Mouse (Mus musculus) midbrain, embryonic 13.5 days (tissue): ENCODE measurements around the gene Cpeb1. TPM values are rescaled to one million over a fixed set of nuclear protein-coding genes. Genes with fewer than 3 reads are reported as not detected.

Experiments
- ATAC-seq: fragments of 200-750 bp; cut with Nextera tagmentation; 2 replicates; pipeline ENCODE4 v1.8.0; 2017; ENCODE audit warnings: mild to moderate bottlenecking, moderate TSS enrichment, moderate library complexity
- H3K27ac ChIP-seq: fragments of 300-500 bp; sonication (generic); 2 replicates; pipeline ENCODE4 v1.5.1; 2015; ENCODE audit warnings: inconsistent platforms, mild to moderate bottlenecking, moderate library complexity
- H3K27me3 ChIP-seq: fragments of 300-500 bp; sonication (generic); 2 replicates; pipeline ENCODE4 v1.6.1; 2015; ENCODE audit warnings: mild to moderate bottlenecking, inconsistent platforms
- H3K36me3 ChIP-seq: fragments of 300-500 bp; sonication (generic); 2 replicates; pipeline ENCODE4 v1.6.1; 2015; ENCODE audit warnings: mild to moderate bottlenecking, inconsistent platforms
- H3K4me1 ChIP-seq: fragments of 300-500 bp; sonication (generic); replicated peaks from 2 replicates; pipeline ENCODE4 v1.6.1; 2015; ENCODE audit warnings: inconsistent platforms
- H3K4me2 ChIP-seq: fragments of 300-500 bp; sonication (generic); replicated peaks from 2 replicates; pipeline ENCODE4 v1.6.1; 2015; ENCODE audit warnings: moderate library complexity, mild to moderate bottlenecking, inconsistent platforms
- H3K4me3 ChIP-seq: fragments of 300-500 bp; sonication (generic); replicated peaks from 2 replicates; pipeline ENCODE4 v1.5.1; 2015; ENCODE audit warnings: mild to moderate bottlenecking, inconsistent platforms
- H3K9ac ChIP-seq: fragments of 300-500 bp; sonication (generic); replicated peaks from 2 replicates; pipeline ENCODE4 v1.6.1; 2015; ENCODE audit warnings: mild to moderate bottlenecking, inconsistent platforms
- H3K9me3 ChIP-seq: fragments of 300-500 bp; sonication (generic); 2 replicates; pipeline ENCODE4 v1.6.1; 2016; ENCODE audit warnings: mild to moderate bottlenecking, inconsistent platforms
- whole genome bisulfite sequencing: fragments of 180-500 bp; shearing (Covaris S2); methylation state at CpG from one replicate; pipeline ENCODE4 v1.1.7; 2015; 5-methylcytosine and 5-hydroxymethylcytosine counted together
- polyA plus RNA-seq: library from polyadenylated mRNA; unstranded; fragments of >200 nt; fragmentation: Nextera tagmentation; extraction: Ambion mirVana; gene quantifications from 2 replicates; pipeline ENCODE4 v1.2.1, GENCODE M21; 2015

Gene Cpeb1
- polyA plus RNA-seq, 1 experiment from 2014 or later, result 3.2 TPM

- H3K36me3 ChIP-seq, result peaks cover 59% of the 10 kb centered on the region
- H3K27ac ChIP-seq, result no peak overlapping the region
- H3K27me3 ChIP-seq, result no peaks in the 10 kb centered on the region
- no peak overlapping the region for H3K4me2 ChIP-seq
- H3K4me3 ChIP-seq, result no peak overlapping the region
- no peaks in the 10 kb centered on the region for H3K9me3 ChIP-seq
- peaks cover 38% of the 10 kb centered on the region for H3K4me1 ChIP-seq
- WGBS, result 89% methylated on average over 4 of the region's 4 CpGs
- no peak overlapping the region for H3K9ac ChIP-seq
- no peak for ATAC-seq
Measured at GRCm38 (mm10) chr7:81339783-81340182, 115.5 kb downstream of the Cpeb1 start.

- Histone ChIP-seq H3K4me1 (peaks cover 31% of the 10 kb centered on the region), H3K36me3 (peaks cover 59% of the 10 kb centered on the region), H3K27ac (no peak overlapping the region), H3K4me2 (no peak overlapping the region), H3K9me3 (no peaks in the 10 kb centered on the region), H3K9ac (no peak overlapping the region), H3K27me3 (no peaks in the 10 kb centered on the region), H3K4me3 (no peak overlapping the region)
- WGBS, result 80% methylated on average over 3 of the region's 3 CpGs
- no peak for ATAC-seq
Measured at GRCm38 (mm10) chr7:81338522-81338873, 116.8 kb downstream of the Cpeb1 start.

DNA sequence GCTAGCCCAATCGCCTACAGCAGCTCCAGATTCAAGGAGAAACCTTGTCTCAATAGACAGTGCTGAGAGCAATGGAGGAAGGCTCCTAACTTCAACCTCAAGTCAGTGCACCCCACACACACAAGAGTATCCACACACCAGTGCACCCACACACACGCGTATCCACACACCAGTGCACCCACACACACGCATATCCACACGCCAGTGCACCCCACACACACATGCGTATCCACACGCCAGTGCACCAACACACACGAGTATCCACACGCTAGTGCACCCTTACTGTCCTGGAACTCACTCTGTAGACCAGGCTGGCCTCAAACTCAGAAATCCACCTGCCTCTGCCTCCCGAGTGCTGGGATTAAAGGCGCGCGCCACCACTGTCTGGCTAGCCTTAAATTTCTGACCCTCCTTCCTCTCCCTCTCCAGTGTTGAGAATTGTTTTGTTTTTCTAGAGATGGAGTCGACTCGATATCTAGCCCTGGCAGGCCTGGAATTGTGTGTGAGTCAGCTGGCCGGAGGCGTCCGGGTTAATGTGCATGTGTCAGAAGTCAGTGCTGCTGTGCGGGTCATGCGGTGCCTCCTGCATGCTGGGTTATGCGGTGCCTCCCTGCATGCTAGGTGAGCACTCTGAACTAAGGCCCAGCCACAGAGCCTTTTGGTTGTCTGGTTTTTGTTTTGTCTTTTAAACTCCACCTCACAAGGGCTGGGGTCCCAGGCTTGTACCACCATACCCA, 117.3 kb downstream of the Cpeb1 start:
- H3K36me3 ChIP-seq, result peaks cover 58% of the 10 kb centered on the region

DNA sequence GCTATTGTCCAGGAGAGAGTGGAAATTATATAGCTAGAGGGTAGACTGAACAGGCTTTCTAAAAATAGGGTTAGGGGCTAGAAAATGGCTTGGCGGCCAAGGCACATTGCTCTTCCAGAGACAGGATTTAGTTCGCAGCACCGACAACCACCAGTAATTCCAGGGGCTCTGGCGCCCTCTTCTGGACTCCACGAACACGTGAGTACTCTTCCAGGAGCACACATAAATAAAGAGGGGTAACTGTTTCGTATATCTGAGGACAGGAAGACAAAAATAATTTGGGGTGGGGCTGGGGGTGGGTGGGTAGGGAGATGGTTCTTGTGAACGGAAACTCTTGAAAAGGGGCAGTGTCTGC, 118.9 kb downstream of the Cpeb1 start:
- no peak overlapping the region; the same call in 1 of the 2 replicates for H3K27ac ChIP-seq
- ATAC-seq, result 0 out of 2 replicates have a peak, but pooled peaks have one; percentile 21
- 31% methylated on average over 8 of the region's 8 CpGs for WGBS
- H3K4me3 ChIP-seq, result no peak overlapping the region
- no peak overlapping the region for H3K9ac ChIP-seq
- H3K36me3 ChIP-seq, result peaks cover 51% of the 10 kb centered on the region
- peaks cover 12% of the 10 kb centered on the region for H3K4me1 ChIP-seq
- H3K4me2 ChIP-seq, result no peak overlapping the region
- no peaks in the 10 kb centered on the region for H3K9me3 ChIP-seq
- H3K27me3 ChIP-seq, result no peaks in the 10 kb centered on the region

More for the DNA sequence above, 117.3 kb downstream of the Cpeb1 start:
- 95% methylated on average over 21 of the region's 21 CpGs for WGBS
- peaks cover 26% of the 10 kb centered on the region for H3K4me1 ChIP-seq
- ATAC-seq, result no peak
- H3K27me3 ChIP-seq, result no peaks in the 10 kb centered on the region
- H3K9ac ChIP-seq, result no peak overlapping the region
- H3K4me3 ChIP-seq, result no peak overlapping the region
- H3K4me2 ChIP-seq, result no peak overlapping the region
- H3K27ac ChIP-seq, result no peak overlapping the region
- no peaks in the 10 kb centered on the region for H3K9me3 ChIP-seq

GRCm38 (mm10) chr7:81335705-81336431, 119.4 kb downstream of the Cpeb1 start:
- peaks cover 11% of the 10 kb centered on the region for H3K4me1 ChIP-seq

DNA sequence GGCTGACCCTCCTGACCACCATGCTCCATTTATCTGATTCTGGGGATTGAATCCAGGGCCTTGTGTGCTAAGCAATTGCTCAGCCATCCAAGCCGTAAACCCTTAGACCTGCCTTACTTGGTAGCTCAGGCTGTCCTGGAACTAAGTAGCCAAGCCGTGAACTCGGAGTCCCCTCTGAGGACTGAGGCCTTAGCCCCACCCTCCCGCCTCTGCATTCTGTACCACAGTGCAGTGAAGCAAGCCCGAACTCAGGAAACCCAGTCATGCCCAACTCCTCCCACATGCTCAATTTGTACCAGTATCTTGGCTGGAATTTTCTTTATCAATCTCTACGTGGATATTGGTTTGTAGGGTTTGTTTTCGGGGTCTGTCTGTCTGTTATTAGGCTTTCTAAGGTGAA, 123.4 kb downstream of the Cpeb1 start:
- H3K27me3 ChIP-seq, result no peaks in the 10 kb centered on the region
- WGBS, result 79% methylated on average over 7 of the region's 7 CpGs
- ATAC-seq, result no peak

More at GRCm38 (mm10) chr7:81335705-81336431, 119.4 kb downstream of the Cpeb1 start:
- no peak overlapping the region for H3K4me3 ChIP-seq
- H3K4me2 ChIP-seq, result 0 out of 2 replicates have a peak overlapping the region, but pooled peaks have one; percentile 9
- H3K9me3 ChIP-seq, result no peaks in the 10 kb centered on the region
- peak overlapping the region; percentile 73 for H3K27ac ChIP-seq
- H3K9ac ChIP-seq, result no peak overlapping the region
- 37% methylated on average over 18 of the region's 18 CpGs for WGBS
- H3K36me3 ChIP-seq, result peaks cover 45% of the 10 kb centered on the region
- peak; percentile 44; the same call in 1 of the 2 replicates for ATAC-seq
- no peaks in the 10 kb centered on the region for H3K27me3 ChIP-seq

GRCm38 (mm10) chr7:81330767-81331166, 124.5 kb downstream of the Cpeb1 start:
- Histone ChIP-seq H3K36me3 (peaks cover 26% of the 10 kb centered on the region), H3K27me3 (no peaks in the 10 kb centered on the region), H3K4me1 (peaks cover 8% of the 10 kb centered on the region), H3K4me2 (no peak overlapping the region), H3K27ac (no peak overlapping the region; the same call in 1 of the 2 replicates), H3K9ac (no peak overlapping the region), H3K4me3 (no peak overlapping the region), H3K9me3 (no peaks in the 10 kb centered on the region)
- ATAC-seq, result no peak
- 7% methylated on average over 3 of the region's 3 CpGs for WGBS

More for the DNA sequence above, 123.4 kb downstream of the Cpeb1 start:
- Histone ChIP-seq H3K9ac (no peak overlapping the region), H3K4me1 (peaks cover 14% of the 10 kb centered on the region), H3K4me3 (no peak overlapping the region), H3K36me3 (peaks cover 26% of the 10 kb centered on the region), H3K27ac (no peak overlapping the region), H3K4me2 (no peak overlapping the region), H3K9me3 (no peaks in the 10 kb centered on the region)

DNA sequence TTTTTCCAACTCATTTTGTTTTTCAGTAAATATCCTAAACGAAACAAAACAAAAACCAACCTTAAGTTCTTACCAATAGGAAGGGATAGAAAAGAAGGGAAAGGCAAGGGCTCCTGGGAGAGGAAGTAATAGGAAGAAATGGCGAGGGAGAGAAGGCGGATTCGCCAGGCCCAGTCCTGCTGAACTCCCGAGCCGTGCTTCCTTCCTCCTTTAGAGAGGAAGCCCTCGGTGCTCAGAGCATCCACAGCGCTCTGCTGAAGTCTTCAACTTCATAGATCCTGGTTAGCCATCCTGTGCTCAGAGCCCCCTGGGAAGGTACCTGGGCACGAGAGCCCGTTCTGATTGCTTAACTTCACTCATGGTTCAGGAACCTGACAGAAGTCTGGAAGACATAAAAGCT, 127.6 kb downstream of the Cpeb1 start:
- no peak overlapping the region for H3K27ac ChIP-seq
- no peak for ATAC-seq
- H3K9ac ChIP-seq, result no peak overlapping the region
- H3K4me3 ChIP-seq, result no peak overlapping the region
- no peaks in the 10 kb centered on the region for H3K9me3 ChIP-seq
- 85% methylated on average over 10 of the region's 10 CpGs for WGBS
- no peaks in the 10 kb centered on the region for H3K27me3 ChIP-seq
- H3K4me1 ChIP-seq, result peaks cover 4% of the 10 kb centered on the region; the same call in 1 of the 2 replicates
- H3K4me2 ChIP-seq, result no peak overlapping the region
- H3K36me3 ChIP-seq, result peaks cover 19% of the 10 kb centered on the region

DNA sequence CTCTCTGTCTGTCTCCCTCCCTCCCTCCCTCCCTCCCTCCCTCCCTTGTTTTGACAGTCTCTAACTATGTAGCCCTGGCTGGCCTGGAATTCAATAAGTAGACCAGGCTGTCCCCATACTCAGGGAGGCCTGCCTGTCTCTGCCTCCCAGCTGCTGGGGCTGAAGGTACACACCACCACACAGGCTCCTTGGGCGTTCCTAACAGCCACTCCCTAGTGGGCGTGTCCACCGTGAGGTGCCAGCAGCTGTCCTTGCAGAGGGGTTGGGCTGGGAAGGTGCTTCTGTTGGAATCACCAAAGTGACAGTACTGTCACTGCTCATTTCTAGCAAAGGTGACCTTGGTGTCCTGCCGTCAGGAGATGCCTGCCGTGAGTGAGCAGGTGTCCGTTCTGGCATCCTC, 128.4 kb downstream of the Cpeb1 start:
- 78% methylated on average over 6 of the region's 6 CpGs for WGBS
- Histone ChIP-seq H3K4me3 (no peak overlapping the region), H3K36me3 (peaks cover 14% of the 10 kb centered on the region; the same call in 1 of the 2 replicates), H3K4me1 (peaks cover 4% of the 10 kb centered on the region; the same call in 1 of the 2 replicates), H3K27ac (no peak overlapping the region), H3K27me3 (no peaks in the 10 kb centered on the region), H3K9ac (no peak overlapping the region), H3K9me3 (no peaks in the 10 kb centered on the region), H3K4me2 (no peak overlapping the region)
- ATAC-seq, result no peak

GRCm38 (mm10) chr7:81326043-81326442, 129.2 kb downstream of the Cpeb1 start:
- Histone ChIP-seq H3K4me2 (no peak overlapping the region), H3K4me3 (no peak overlapping the region), H3K27me3 (no peaks in the 10 kb centered on the region), H3K4me1 (peaks cover 4% of the 10 kb centered on the region; the same call in 1 of the 2 replicates), H3K9ac (no peak overlapping the region), H3K36me3 (peaks cover 14% of the 10 kb centered on the region; the same call in 1 of the 2 replicates), H3K27ac (no peak overlapping the region; the same call in 1 of the 2 replicates), H3K9me3 (no peaks in the 10 kb centered on the region)
- 92% methylated on average over 12 of the region's 12 CpGs for WGBS
- no peak for ATAC-seq

DNA sequence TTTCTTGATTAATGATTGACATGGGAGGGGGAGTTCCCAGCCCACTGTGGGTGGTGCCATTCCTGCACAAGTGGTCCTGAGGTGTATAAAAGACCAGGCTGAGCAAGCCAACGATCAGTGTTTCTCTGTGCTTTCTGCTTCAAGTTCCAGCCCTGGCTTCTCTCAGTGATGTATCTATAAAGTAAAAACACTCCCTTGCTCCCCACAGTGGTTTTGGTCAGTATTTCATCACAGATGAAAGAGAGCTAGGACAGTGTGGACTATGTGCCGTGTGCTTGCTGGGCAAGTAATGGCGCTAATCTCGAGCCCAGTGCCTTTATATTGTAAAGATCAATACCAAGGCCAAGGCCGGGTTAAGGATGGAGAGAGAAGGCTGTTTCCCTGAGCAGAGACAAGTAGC, 133.5 kb downstream of the Cpeb1 start:
- Histone ChIP-seq H3K9ac (no peak overlapping the region), H3K4me3 (no peak overlapping the region), H3K4me2 (no peak overlapping the region), H3K27ac (no peak overlapping the region), H3K27me3 (no peaks in the 10 kb centered on the region), H3K36me3 (no peaks in the 10 kb centered on the region), H3K4me1 (no peaks in the 10 kb centered on the region), H3K9me3 (no peaks in the 10 kb centered on the region)
- 83% methylated on average over 5 of the region's 5 CpGs for WGBS
- no peak for ATAC-seq

GRCm38 (mm10) chr7:81319749-81320148, 135.5 kb downstream of the Cpeb1 start:
- no peaks in the 10 kb centered on the region for H3K27me3 ChIP-seq
- WGBS, result 90% methylated on average over 6 of the region's 6 CpGs

More at GRCm38 (mm10) chr7:81319749-81320148, 135.5 kb downstream of the Cpeb1 start:
- H3K9me3 ChIP-seq, result no peaks in the 10 kb centered on the region
- H3K36me3 ChIP-seq, result no peaks in the 10 kb centered on the region
- no peak overlapping the region for H3K4me3 ChIP-seq
- no peak for ATAC-seq
- H3K4me1 ChIP-seq, result no peaks in the 10 kb centered on the region
- H3K9ac ChIP-seq, result no peak overlapping the region
- no peak overlapping the region for H3K4me2 ChIP-seq
- H3K27ac ChIP-seq, result no peak overlapping the region
